Mouse (Mus musculus): ENCODE measurements around the gene Atp8a2.

Gene Atp8a2

GRCm38 (mm10) chr14:60152373-60152772, 44.6 kb downstream of the Atp8a2 start:
- no peak for DNase-seq (ENCODE audit: low read depth, low spot score)

- no peak for DNase-seq (ENCODE audit: low read depth, low spot score)
These were observed 48.1 kb downstream of the Atp8a2 start for GRCm38 (mm10) chr14:60148893-60149292.

- DNase-seq (ENCODE audit: low read depth, low spot score), result no peak
These were observed 53.7 kb downstream of the Atp8a2 start for GRCm38 (mm10) chr14:60143234-60143633.

- no peak for DNase-seq (ENCODE audit: low read depth, low spot score)
These were observed 58.6 kb downstream of the Atp8a2 start for GRCm38 (mm10) chr14:60138339-60138738.

- DNase-seq (ENCODE audit: low read depth, low spot score), result no peak
These were observed 59.2 kb downstream of the Atp8a2 start for GRCm38 (mm10) chr14:60137812-60138211.

- no peak for DNase-seq (ENCODE audit: low read depth, low spot score)
These were observed 61.2 kb downstream of the Atp8a2 start for GRCm38 (mm10) chr14:60135801-60136200.

- no peak for DNase-seq (ENCODE audit: low read depth, low spot score)
These were observed 62.3 kb downstream of the Atp8a2 start for GRCm38 (mm10) chr14:60134720-60135119.

GRCm38 (mm10) chr14:60131196-60131876, 65.6 kb downstream of the Atp8a2 start:
- no peak for DNase-seq (ENCODE audit: low read depth, low spot score)

GRCm38 (mm10) chr14:60129564-60129963, 67.4 kb downstream of the Atp8a2 start:
- DNase-seq (ENCODE audit: low read depth, low spot score), result no peak

GRCm38 (mm10) chr14:60125202-60125601, 71.8 kb downstream of the Atp8a2 start:
- no peak for DNase-seq (ENCODE audit: low read depth, low spot score)

- peak; percentile 81 for DNase-seq (ENCODE audit: low read depth, low spot score)
These were observed 75.4 kb downstream of the Atp8a2 start for GRCm38 (mm10) chr14:60121572-60121971.

GRCm38 (mm10) chr14:60117792-60118585, 79.0 kb downstream of the Atp8a2 start:
- DNase-seq (ENCODE audit: low read depth, low spot score), result no peak

- peak; percentile 57 for DNase-seq (ENCODE audit: low read depth, low spot score)
These were observed 109.9 kb downstream of the Atp8a2 start for GRCm38 (mm10) chr14:60086808-60087725.

GRCm38 (mm10) chr14:60086254-60086807, 110.6 kb downstream of the Atp8a2 start:
- no peak for DNase-seq (ENCODE audit: low read depth, low spot score)

GRCm38 (mm10) chr14:60082771-60083170, 114.2 kb downstream of the Atp8a2 start:
- DNase-seq (ENCODE audit: low read depth, low spot score), result no peak

GRCm38 (mm10) chr14:60072496-60072895, 124.5 kb downstream of the Atp8a2 start:
- no peak for DNase-seq (ENCODE audit: low read depth, low spot score)

GRCm38 (mm10) chr14:60065186-60065585, 131.8 kb downstream of the Atp8a2 start:
- no peak for DNase-seq (ENCODE audit: low read depth, low spot score)

GRCm38 (mm10) chr14:60061023-60061422, 136.0 kb downstream of the Atp8a2 start:
- no peak for DNase-seq (ENCODE audit: low read depth, low spot score)

GRCm38 (mm10) chr14:60058867-60059266, 138.1 kb downstream of the Atp8a2 start:
- DNase-seq (ENCODE audit: low read depth, low spot score), result no peak

GRCm38 (mm10) chr14:60055231-60055630, 141.7 kb downstream of the Atp8a2 start:
- no peak for DNase-seq (ENCODE audit: low read depth, low spot score)

- no peak for DNase-seq (ENCODE audit: low read depth, low spot score)
These were observed 166.3 kb downstream of the Atp8a2 start for GRCm38 (mm10) chr14:60030666-60031065.

GRCm38 (mm10) chr14:60027139-60027538, 169.8 kb downstream of the Atp8a2 start:
- no peak for DNase-seq (ENCODE audit: low read depth, low spot score)

All from retina, adult 2 months (tissue).